Mouse (Mus musculus): ENCODE data around the gene Zc3h8.

Gene Zc3h8

DNA sequence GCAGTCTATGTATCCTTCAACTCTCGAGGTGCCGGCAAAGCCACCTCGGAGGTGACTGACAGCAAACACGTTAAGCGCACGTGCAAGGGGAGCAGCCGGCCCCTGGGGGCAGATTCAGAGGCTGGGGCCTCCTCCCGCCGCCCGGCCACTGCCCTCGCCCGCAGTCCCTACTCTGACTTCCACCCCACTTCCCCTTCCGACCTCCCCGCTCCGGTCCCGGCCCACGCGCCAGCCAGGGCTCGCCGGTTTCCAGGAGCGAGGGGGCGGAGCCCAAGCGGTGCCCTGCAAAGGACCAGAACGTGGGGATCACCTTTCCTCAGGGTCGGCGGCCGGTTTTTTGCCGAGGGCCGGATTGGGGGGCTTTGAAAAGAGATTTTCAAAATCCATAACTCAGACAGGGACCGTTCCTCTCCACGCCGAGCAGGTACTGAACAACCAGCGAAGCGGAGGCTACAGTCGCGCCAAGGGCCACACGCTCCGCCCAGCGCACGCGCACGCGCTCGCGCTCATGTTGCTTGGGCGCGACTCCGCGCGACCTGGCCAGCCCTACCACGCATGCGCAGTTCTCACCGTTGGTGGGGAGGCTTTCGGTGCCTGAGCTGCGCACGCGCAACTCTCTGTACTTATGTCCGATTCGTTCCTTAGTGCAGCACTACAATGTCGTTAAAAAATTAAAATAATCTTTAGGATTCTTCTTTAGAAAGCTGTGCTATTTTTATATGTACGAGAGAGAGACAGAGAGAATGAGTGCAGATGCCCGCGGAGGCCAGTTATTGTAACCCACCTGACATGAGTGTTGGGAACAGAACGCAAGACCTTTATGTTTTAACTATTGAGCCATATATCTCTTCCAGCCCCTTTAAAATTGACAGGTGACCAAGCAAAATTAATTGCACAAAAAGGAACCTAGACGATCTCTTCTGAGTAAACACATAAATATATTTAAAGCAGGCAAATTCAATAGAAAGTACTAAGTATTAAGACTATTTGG, at the start of gene Zc3h8:
Gene Zc3h8 (minus strand): TSS at position 540 of the 991 bp plus-strand sequence.
- peaks cover 19% of the 10 kb centered on the region for H3K36me3 ChIP-seq (ENCODE audit: insufficient read depth, low read length)
- peak within 1 kb of the TSS; percentile 88 for H3K4me3 ChIP-seq (replicated peaks; ENCODE audit: low read length)
- peaks cover 5% of the 10 kb centered on the region for H3K4me1 ChIP-seq (replicated peaks; ENCODE audit: low read depth, low read length)
- TF ChIP-seq CTCF (conservative IDR thresholded peaks at IDR 0.05; ENCODE audit: low read length) (no peak), POU5F1 (IDR thresholded peaks at IDR 0.05; ENCODE audit: borderline replicate concordance, low read length) (no peak), NANOG (IDR thresholded peaks at IDR 0.05; ENCODE audit: borderline replicate concordance, low read length) (no peak)
- H3K27me3 ChIP-seq (ENCODE audit: insufficient read depth, low read length) = peaks cover 14% of the 10 kb centered on the region
- H3K9me3 ChIP-seq (ENCODE audit: low read length) = no peaks in the 10 kb centered on the region

- Histone ChIP-seq H3K9me3 (ENCODE audit: low read length) (no peaks in the 10 kb centered on the region), H3K4me3 (replicated peaks; ENCODE audit: low read length) (no peak overlapping the region), H3K36me3 (ENCODE audit: insufficient read depth, low read length) (no peaks in the 10 kb centered on the region), H3K4me1 (replicated peaks; ENCODE audit: low read depth, low read length) (no peaks in the 10 kb centered on the region), H3K27me3 (ENCODE audit: insufficient read depth, low read length) (no peaks in the 10 kb centered on the region)
- TF ChIP-seq CTCF (conservative IDR thresholded peaks at IDR 0.05; ENCODE audit: low read length) = no peak
- TF ChIP-seq POU5F1 (IDR thresholded peaks at IDR 0.05; ENCODE audit: borderline replicate concordance, low read length) = no peak
- no peak for TF ChIP-seq NANOG (IDR thresholded peaks at IDR 0.05; ENCODE audit: borderline replicate concordance, low read length)
Measured at GRCm38 (mm10) chr2:128984746-128985145, 40.9 kb upstream of the Zc3h8 start.

- no peak overlapping the region for H3K4me3 ChIP-seq (replicated peaks; ENCODE audit: low read length)
- no peaks in the 10 kb centered on the region for H3K4me1 ChIP-seq (replicated peaks; ENCODE audit: low read depth, low read length)
- TF ChIP-seq POU5F1 (IDR thresholded peaks at IDR 0.05; ENCODE audit: borderline replicate concordance, low read length) (no peak), CTCF (conservative IDR thresholded peaks at IDR 0.05; ENCODE audit: low read length) (no peak), NANOG (IDR thresholded peaks at IDR 0.05; ENCODE audit: borderline replicate concordance, low read length) (no peak)
- H3K27me3 ChIP-seq (ENCODE audit: insufficient read depth, low read length) = no peaks in the 10 kb centered on the region
- no peaks in the 10 kb centered on the region for H3K36me3 ChIP-seq (ENCODE audit: insufficient read depth, low read length)
- no peaks in the 10 kb centered on the region for H3K9me3 ChIP-seq (ENCODE audit: low read length)
Measured at GRCm38 (mm10) chr2:128975572-128975971, 31.7 kb upstream of the Zc3h8 start.

GRCm38 (mm10) chr2:128972301-128972700, 28.4 kb upstream of the Zc3h8 start:
- no peaks in the 10 kb centered on the region for H3K36me3 ChIP-seq (ENCODE audit: insufficient read depth, low read length)
- H3K4me3 ChIP-seq (replicated peaks; ENCODE audit: low read length) = no peak overlapping the region
- no peaks in the 10 kb centered on the region for H3K27me3 ChIP-seq (ENCODE audit: insufficient read depth, low read length)
- H3K4me1 ChIP-seq (replicated peaks; ENCODE audit: low read depth, low read length) = peaks cover 11% of the 10 kb centered on the region; the same call in 1 of the 2 replicates
- TF ChIP-seq NANOG (IDR thresholded peaks at IDR 0.05; ENCODE audit: borderline replicate concordance, low read length) (no peak), POU5F1 (IDR thresholded peaks at IDR 0.05; ENCODE audit: borderline replicate concordance, low read length) (no peak), CTCF (conservative IDR thresholded peaks at IDR 0.05; ENCODE audit: low read length) (no peak)
- no peaks in the 10 kb centered on the region for H3K9me3 ChIP-seq (ENCODE audit: low read length)

DNA sequence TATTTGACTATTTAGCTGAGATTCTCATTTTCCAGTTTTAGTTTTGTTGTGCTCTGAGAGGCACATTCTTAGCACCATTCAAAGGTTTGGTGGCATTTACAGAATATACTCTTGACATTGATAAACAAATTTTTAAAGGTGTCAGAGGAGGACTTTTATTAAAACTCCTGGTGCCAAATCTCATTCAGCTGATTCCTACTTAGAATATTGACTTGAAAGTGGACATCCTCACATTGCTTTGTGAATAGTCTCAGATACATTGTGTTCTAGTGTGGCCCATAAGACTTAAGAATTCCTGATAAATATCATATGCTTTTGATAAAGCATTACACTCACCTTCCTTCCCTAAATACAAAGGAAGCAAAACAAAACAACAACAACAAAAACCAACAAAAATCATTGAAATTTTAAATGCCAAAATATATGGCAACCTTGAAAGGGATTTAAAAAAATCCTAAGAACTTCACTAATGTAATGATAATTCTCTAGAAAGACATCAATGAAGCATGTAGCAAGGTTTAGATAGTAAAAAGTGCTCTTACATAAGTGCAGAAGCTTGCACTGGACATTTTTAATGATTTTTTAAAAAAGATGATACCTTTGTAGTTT, 24.7 kb upstream of the Zc3h8 start:
- TF ChIP-seq POU5F1 (IDR thresholded peaks at IDR 0.05; ENCODE audit: borderline replicate concordance, low read length) = no peak
- no peak for TF ChIP-seq CTCF (conservative IDR thresholded peaks at IDR 0.05; ENCODE audit: low read length)
- TF ChIP-seq NANOG (IDR thresholded peaks at IDR 0.05; ENCODE audit: borderline replicate concordance, low read length) = no peak
- Histone ChIP-seq H3K4me1 (replicated peaks; ENCODE audit: low read depth, low read length) (peaks cover 26% of the 10 kb centered on the region), H3K4me3 (replicated peaks; ENCODE audit: low read length) (peak overlapping the region; percentile 92), H3K9me3 (ENCODE audit: low read length) (no peaks in the 10 kb centered on the region), H3K27me3 (ENCODE audit: insufficient read depth, low read length) (no peaks in the 10 kb centered on the region), H3K36me3 (ENCODE audit: insufficient read depth, low read length) (no peaks in the 10 kb centered on the region)

DNA sequence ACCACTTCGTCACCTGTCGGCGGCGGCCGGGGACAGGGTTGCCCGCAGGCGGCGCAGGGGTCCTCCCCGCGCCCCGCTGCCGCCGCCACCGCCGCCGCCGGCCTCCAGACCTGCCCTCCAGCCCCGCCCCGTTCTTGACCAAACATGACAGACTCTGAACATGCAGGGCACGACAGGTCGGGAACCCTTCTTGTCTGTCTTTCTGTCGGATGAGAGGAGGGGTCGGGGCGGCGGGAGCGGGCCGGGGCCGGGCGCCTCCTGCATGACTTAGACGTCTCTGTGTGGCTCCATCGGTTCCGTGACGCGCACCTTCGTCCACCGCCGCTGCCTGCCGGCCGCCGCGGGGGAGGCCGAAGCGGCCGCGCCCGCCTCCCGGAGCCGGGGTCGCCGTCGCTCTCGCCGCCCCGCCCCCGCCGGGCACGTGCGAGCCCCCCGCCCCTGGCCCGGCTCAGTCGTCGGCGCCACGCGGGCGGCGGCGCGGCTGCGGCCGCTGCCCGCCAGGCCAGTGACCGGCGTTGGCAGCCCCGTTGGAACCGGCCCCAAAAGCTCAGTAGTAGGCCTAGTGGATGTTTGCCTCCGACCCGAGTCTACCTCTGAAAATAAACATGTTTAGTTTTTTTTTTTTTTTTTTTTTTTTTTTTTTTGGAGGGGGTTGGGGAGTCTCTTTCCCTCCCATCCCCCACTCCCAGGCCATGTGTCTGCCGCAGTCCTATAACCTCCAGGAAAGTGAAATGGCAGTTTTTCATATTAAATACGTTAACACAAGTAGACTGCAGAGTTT, 24.0 kb upstream of the Zc3h8 start, which contains the start of gene Gm10762:
Gene Gm10762 (minus strand): TSS at position 65 of the 781 bp plus-strand sequence.
- no peaks in the 10 kb centered on the region for H3K36me3 ChIP-seq (ENCODE audit: insufficient read depth, low read length)

GRCm38 (mm10) chr2:128966641-128967580, 23.0 kb upstream of the Zc3h8 start, which contains the start of gene Zc3h6:
Zc3h6 (plus strand) TSS chr2:128967402.
- peaks cover 26% of the 10 kb centered on the region for H3K4me1 ChIP-seq (replicated peaks; ENCODE audit: low read depth, low read length)
- H3K27me3 ChIP-seq (ENCODE audit: insufficient read depth, low read length) = no peaks in the 10 kb centered on the region
- H3K9me3 ChIP-seq (ENCODE audit: low read length) = no peaks in the 10 kb centered on the region
- TF ChIP-seq NANOG (IDR thresholded peaks at IDR 0.05; ENCODE audit: borderline replicate concordance, low read length) = no peak
- TF ChIP-seq POU5F1 (IDR thresholded peaks at IDR 0.05; ENCODE audit: borderline replicate concordance, low read length) = no peak
- TF ChIP-seq CTCF (conservative IDR thresholded peaks at IDR 0.05; ENCODE audit: low read length) = no peak
- no peaks in the 10 kb centered on the region for H3K36me3 ChIP-seq (ENCODE audit: insufficient read depth, low read length)
- peak within 1 kb of the TSS; percentile 92 for H3K4me3 ChIP-seq (replicated peaks; ENCODE audit: low read length)

More for the DNA sequence above, 24.0 kb upstream of the Zc3h8 start, which contains the start of gene Gm10762:
- no peaks in the 10 kb centered on the region for H3K9me3 ChIP-seq (ENCODE audit: low read length)
- peaks cover 26% of the 10 kb centered on the region for H3K4me1 ChIP-seq (replicated peaks; ENCODE audit: low read depth, low read length)
- TF ChIP-seq POU5F1 (IDR thresholded peaks at IDR 0.05; ENCODE audit: borderline replicate concordance, low read length) = no peak
- TF ChIP-seq NANOG (IDR thresholded peaks at IDR 0.05; ENCODE audit: borderline replicate concordance, low read length) = no peak
- TF ChIP-seq CTCF (conservative IDR thresholded peaks at IDR 0.05; ENCODE audit: low read length) = no peak
- H3K4me3 ChIP-seq (replicated peaks; ENCODE audit: low read length) = peak within 1 kb of the TSS; percentile 92
- no peaks in the 10 kb centered on the region for H3K27me3 ChIP-seq (ENCODE audit: insufficient read depth, low read length)
